Mouse (Mus musculus) MEL (cell line): ENCODE results near the gene Zbtb7a.
A peak's percentile ranks its signal among the peaks of the same experiment; 100 is the strongest.

Experiments used
- CHD2 ChIP-seq: IDR thresholded peaks from 2 replicates; pipeline ENCODE4 v1.6.1; 2011; ENCODE audit warnings: low read length, improper control_type of control experiment
- CTCF ChIP-seq, 3 experiments: IDR thresholded peaks in 2 of 3; conservative IDR thresholded peaks in 1 of 3; 2 replicates each; pipeline ENCODE4 v1.5.1; 2011 to 2012; ENCODE audit warnings: low read length in 3 of 3, low read depth in 2 of 3, mild to moderate bottlenecking in 2 of 3, improper control_type of control experiment in 1 of 3, inconsistent platforms in 1 of 3, mixed read lengths in 1 of 3, moderate library complexity in 1 of 3; ENCODE audit not compliant: control insufficient read depth in 1 of 3, insufficient read depth in 1 of 3, poor library complexity in 1 of 3, severe bottlenecking in 1 of 3
- EP300 ChIP-seq, 2 experiments: IDR thresholded peaks; 2 replicates each; pipeline ENCODE4 v1.6.1; 2011; ENCODE audit warnings: improper control_type of control experiment in 2 of 2, low read length in 2 of 2, low read depth in 1 of 2, mild to moderate bottlenecking in 1 of 2
- GATA1 ChIP-seq: IDR thresholded peaks from 2 replicates; pipeline ENCODE4 v1.6.1; 2011; ENCODE audit warnings: low read depth, low read length, improper control_type of control experiment
- HCFC1 ChIP-seq: IDR thresholded peaks from 2 replicates; pipeline ENCODE4 v1.6.1; 2012; ENCODE audit warnings: low read depth, mild to moderate bottlenecking, inconsistent platforms, low read length, improper control_type of control experiment, moderate library complexity
- JUND ChIP-seq: IDR thresholded peaks from 2 replicates; pipeline ENCODE4 v1.6.1; 2011; ENCODE audit warnings: low read depth, mild to moderate bottlenecking, improper control_type of control experiment, low read length
- MXI1 ChIP-seq: IDR thresholded peaks from 2 replicates; pipeline ENCODE4 v1.6.1; 2011; ENCODE audit warnings: mild to moderate bottlenecking, low read depth, low read length, improper control_type of control experiment
- POLR2A ChIP-seq, 2 experiments: IDR thresholded peaks; 2 replicates each; pipeline ENCODE4 v1.6.1; 2011 to 2012; ENCODE audit warnings: low read length in 2 of 2, mild to moderate bottlenecking in 2 of 2, control low read depth in 1 of 2, improper control_type of control experiment in 1 of 2, low read depth in 1 of 2, moderate library complexity in 1 of 2; ENCODE audit not compliant: control insufficient read depth in 1 of 2, insufficient read depth in 1 of 2, poor library complexity in 1 of 2
- RAD21 ChIP-seq: IDR thresholded peaks from 2 replicates; pipeline ENCODE4 v1.6.1; 2011; ENCODE audit warnings: mild to moderate bottlenecking, low read depth, low read length, improper control_type of control experiment
- SIN3A ChIP-seq: IDR thresholded peaks from 2 replicates; pipeline ENCODE4 v1.6.1; 2012; ENCODE audit warnings: low read length, improper control_type of control experiment, inconsistent platforms
- TBP ChIP-seq: IDR thresholded peaks from 2 replicates; pipeline ENCODE4 v1.8.0; 2011; ENCODE audit warnings: low read depth, low read length, improper control_type of control experiment
- ZNF384 ChIP-seq: IDR thresholded peaks from 2 replicates; pipeline ENCODE4 v1.6.1; 2012; ENCODE audit warnings: low read depth, mild to moderate bottlenecking, inconsistent platforms, low read length, improper control_type of control experiment

- TF ChIP-seq EP300 (IDR thresholded peaks at IDR 0.05; ENCODE audit: low read depth in 1 of 2, low read length in 2 of 2) (no peak), CTCF (IDR thresholded peaks at IDR 0.05 in 2 of 3, conservative IDR thresholded peaks at IDR 0.05 in 1 of 3; ENCODE audit: control insufficient read depth in 1 of 3, insufficient read depth in 1 of 3, low read depth in 2 of 3, low read length in 3 of 3, poor library complexity in 1 of 3, severe bottlenecking in 1 of 3) (no peak), GATA1 (no peak), SIN3A (no peak), TBP (no peak), POLR2A (IDR thresholded peaks at IDR 0.05; ENCODE audit: control insufficient read depth in 1 of 2, insufficient read depth in 1 of 2, low read depth in 1 of 2, low read length in 2 of 2, poor library complexity in 1 of 2) (peak in 1 of 2 experiments; percentile 26; a peak in 1 of 4 replicates), RAD21 (no peak), MXI1 (no peak), JUND (no peak), ZNF384 (no peak), HCFC1 (no peak), CHD2 (no peak)
These were observed 8.2 kb downstream of the Zbtb7a start for GRCm38 (mm10) chr10:81143157-81143633.
